ENCODE assay signal across 8 mouse cellular contexts in genomic region chr5:66151301-66152188, GRCm38 (mm10). TPM values are rescaled to one million over a fixed set of nuclear protein-coding genes. Genes with fewer than 3 reads are reported as not detected.
DNase-seq lines count a peak whose midpoint lies in the region; ATAC-seq and TF ChIP-seq lines count a peak whose summit lies in the region.

No protein-coding gene starts in this region.

- peaks cover 28% of the 10 kb centered on the region for H3K27me3 ChIP-seq in forebrain, embryonic 16.5 days (replicated peaks; ENCODE audit: control insufficient read depth, insufficient read depth, low read length)
- peaks cover 5% of the 10 kb centered on the region for H3K27me3 ChIP-seq in intestine, embryonic 15.5 days (replicated peaks)
- H3K27me3 ChIP-seq in liver, postnatal 0 days (ENCODE audit: insufficient read depth, low read length): peaks cover 14% of the 10 kb centered on the region
- H3K27me3 ChIP-seq in neural tube, embryonic 15.5 days (replicated peaks): peaks cover 40% of the 10 kb centered on the region

- peak; percentile 76 for ATAC-seq in CD4-positive, CD25-positive, alpha-beta regulatory T cell, adult 4 months
- no peak for ATAC-seq in forebrain, embryonic 16.5 days
- ATAC-seq in intestine, embryonic 15.5 days: peak; percentile 86
- peak; percentile 62 for ATAC-seq in liver, postnatal 0 days
- ATAC-seq in neural tube, embryonic 15.5 days (ENCODE audit: low FRiP score): no peak

- H3K4me1 ChIP-seq in forebrain, embryonic 16.5 days (replicated peaks; ENCODE audit: control insufficient read depth, insufficient read depth, low read length): peaks cover 15% of the 10 kb centered on the region
- peaks cover 7% of the 10 kb centered on the region for H3K4me1 ChIP-seq in intestine, embryonic 15.5 days (replicated peaks)
- peaks cover 25% of the 10 kb centered on the region for H3K4me1 ChIP-seq in liver, postnatal 0 days (ENCODE audit: insufficient read depth)
- peaks cover 18% of the 10 kb centered on the region for H3K4me1 ChIP-seq in neural tube, embryonic 15.5 days

- no peaks in the 10 kb centered on the region for H3K9me3 ChIP-seq in forebrain, embryonic 16.5 days (ENCODE audit: control insufficient read depth, low read length)
- no peaks in the 10 kb centered on the region for H3K9me3 ChIP-seq in intestine, embryonic 15.5 days
- no peaks in the 10 kb centered on the region for H3K9me3 ChIP-seq in liver, postnatal 0 days (ENCODE audit: low read length)
- H3K9me3 ChIP-seq in neural tube, embryonic 15.5 days (replicated peaks): no peaks in the 10 kb centered on the region

- H3K27ac ChIP-seq in forebrain, embryonic 16.5 days (ENCODE audit: low read length): no peak overlapping the region
- peak overlapping the region; percentile 97 for H3K27ac ChIP-seq in intestine, embryonic 15.5 days
- H3K27ac ChIP-seq in liver, postnatal 0 days (ENCODE audit: low read depth): peak overlapping the region; percentile 97
- H3K27ac ChIP-seq in neural tube, embryonic 15.5 days (replicated peaks): no peak overlapping the region

- peak overlapping the region; percentile 45 for H3K4me3 ChIP-seq in forebrain, embryonic 16.5 days (replicated peaks; ENCODE audit: low read length)
- H3K4me3 ChIP-seq in intestine, embryonic 15.5 days (replicated peaks): peak overlapping the region; percentile 40
- peak overlapping the region; percentile 62 for H3K4me3 ChIP-seq in liver, postnatal 0 days (ENCODE audit: low read depth, low read length)
- peak overlapping the region; percentile 43 for H3K4me3 ChIP-seq in neural tube, embryonic 15.5 days (replicated peaks)

- DNase-seq in adrenal gland, postnatal 10 days: peak; percentile 70
- DNase-seq in liver, postnatal 0 days: peak; percentile 59
- peak; percentile 54 to 60 for DNase-seq in thymus, postnatal 36 days
- DNase-seq in Muller cell, postnatal 12 days (ENCODE audit: inconsistent ontology term): no peak

- WGBS in forebrain, embryonic 16.5 days: 8% methylated on average over 37 of the region's 37 CpGs
- WGBS in intestine, embryonic 15.5 days: 12% methylated on average over 37 of the region's 37 CpGs
- 7% methylated on average over 37 of the region's 37 CpGs for WGBS in liver, postnatal 0 days (ENCODE audit: insufficient replicate concordance)
- 13% methylated on average over 37 of the region's 37 CpGs for WGBS in neural tube, embryonic 15.5 days

- no peak for TF ChIP-seq EP300 in liver, postnatal 0 days (IDR thresholded peaks at IDR 0.05; ENCODE audit: low read depth)

- H3K4me2 ChIP-seq in forebrain, embryonic 16.5 days (ENCODE audit: low read length): peak overlapping the region; percentile 81
- H3K4me2 ChIP-seq in intestine, embryonic 15.5 days (replicated peaks): peak overlapping the region; percentile 67
- peak overlapping the region; percentile 77 for H3K4me2 ChIP-seq in liver, postnatal 0 days (ENCODE audit: low read depth, low read length)
- H3K4me2 ChIP-seq in neural tube, embryonic 15.5 days: peak overlapping the region; percentile 87

- H3K9ac ChIP-seq in forebrain, embryonic 16.5 days (replicated peaks; ENCODE audit: low read depth, low read length): peak overlapping the region; percentile 46
- peak overlapping the region; percentile 45 for H3K9ac ChIP-seq in intestine, embryonic 15.5 days
- H3K9ac ChIP-seq in liver, postnatal 0 days (replicated peaks): peak overlapping the region; percentile 74
- 0 out of 2 replicates have a peak overlapping the region, but pooled peaks have one; percentile 43 for H3K9ac ChIP-seq in neural tube, embryonic 15.5 days (replicated peaks)

- no peak for TF ChIP-seq CTCF in liver, postnatal 0 days (IDR thresholded peaks at IDR 0.05; ENCODE audit: low read depth)

- no peaks in the 10 kb centered on the region for H3K36me3 ChIP-seq in forebrain, embryonic 16.5 days (ENCODE audit: control insufficient read depth, insufficient read depth)
- no peaks in the 10 kb centered on the region for H3K36me3 ChIP-seq in intestine, embryonic 15.5 days
- no peaks in the 10 kb centered on the region for H3K36me3 ChIP-seq in liver, postnatal 0 days (replicated peaks; ENCODE audit: insufficient read depth, low read length)
- H3K36me3 ChIP-seq in neural tube, embryonic 15.5 days: no peaks in the 10 kb centered on the region

RNA-seq across cellular contexts. Expression of gene Rbm47, which starts 21.4 kb away (rescaled TPM):
- under 1 TPM; 0.42 to 0.66 TPM for polyA plus RNA-seq in CD4-positive, CD25-positive, alpha-beta regulatory T cell, adult 4 months (2017; shearing (Covaris generic))
- 10 to 100 TPM; 54.7 to 55.9 TPM for total RNA-seq in adrenal gland, postnatal 10 days (2021)
- polyA plus RNA-seq in forebrain, embryonic 16.5 days (2015; fragmentation: Nextera tagmentation; extraction: Ambion mirVana): 2.0 and 3.0 TPM in 2 replicates
- polyA plus RNA-seq in intestine, embryonic 15.5 days (2015; fragmentation: Nextera tagmentation; extraction: Ambion mirVana): 129 and 133 TPM in 2 replicates
- polyA plus RNA-seq in liver, postnatal 0 days (2015; fragmentation: Nextera tagmentation; extraction: Ambion mirVana): 20.5 and 22.8 TPM in 2 replicates
- 1.2 and 9.9 TPM in 2 replicates for polyA plus RNA-seq in neural tube, embryonic 15.5 days (2015; fragmentation: Nextera tagmentation; extraction: Ambion mirVana)

Comparison
In these comparisons a context has a peak if more than half of its experiments do, and no peak if none do; other contexts are left out.
1. ATAC-seq: peak in CD4-positive, CD25-positive, alpha-beta regulatory T cell, adult 4 months (single experiment), intestine, embryonic 15.5 days (single experiment) and liver, postnatal 0 days (single experiment); none in forebrain, embryonic 16.5 days (single experiment) and neural tube, embryonic 15.5 days (single experiment).
2. H3K27ac ChIP-seq: peak in intestine, embryonic 15.5 days (single experiment) and liver, postnatal 0 days (single experiment); none in forebrain, embryonic 16.5 days (single experiment) and neural tube, embryonic 15.5 days (single experiment).
3. Peak in every context shown above with its lines, with median percentiles within 50 percentile points of each other: H3K4me2 ChIP-seq, H3K4me3 ChIP-seq and H3K9ac ChIP-seq.